Mouse (Mus musculus): ENCODE data around the gene Fbxo28. TPM values are rescaled to one million over a fixed set of nuclear protein-coding genes. Genes with fewer than 3 reads are reported as not detected.

Fbxo28 gene
- polyA plus RNA-seq, 1 experiment, result 31.0 TPM

- Histone ChIP-seq H3K4me1 (ENCODE audit: control insufficient read depth, insufficient read depth, low read length) (peaks cover 16% of the 10 kb centered on the region), H3K27me3 (ENCODE audit: control insufficient read depth, insufficient read depth, low read length) (no peaks in the 10 kb centered on the region), H3K27ac (ENCODE audit: insufficient read depth, low read length) (no peak overlapping the region), H3K4me3 (replicated peaks; ENCODE audit: insufficient read depth, low read depth, low read length) (no peak overlapping the region)
- 92% methylated on average over 2 of the region's 2 CpGs for WGBS
- DNase-seq, result no peak
- TF ChIP-seq CTCF (IDR thresholded peaks at IDR 0.05; ENCODE audit: borderline replicate concordance, insufficient read depth, low read depth, low read length), result no peak
- TF ChIP-seq POLR2A (IDR thresholded peaks at IDR 0.05; ENCODE audit: borderline replicate concordance, insufficient read depth, low read length), result no peak
Measured at GRCm38 (mm10) chr1:182284795-182285194, 56.6 kb downstream of the Fbxo28 start.

GRCm38 (mm10) chr1:182283231-182283630, 58.2 kb downstream of the Fbxo28 start:
- no peaks in the 10 kb centered on the region for H3K27me3 ChIP-seq (ENCODE audit: control insufficient read depth, insufficient read depth, low read length)
- WGBS, result 36% methylated on average over 7 of the region's 7 CpGs
- TF ChIP-seq POLR2A (IDR thresholded peaks at IDR 0.05; ENCODE audit: borderline replicate concordance, insufficient read depth, low read length) (no peak), CTCF (IDR thresholded peaks at IDR 0.05; ENCODE audit: borderline replicate concordance, insufficient read depth, low read depth, low read length) (no peak)
- peak overlapping the region; percentile 68 for H3K4me3 ChIP-seq (replicated peaks; ENCODE audit: insufficient read depth, low read depth, low read length)
- no peak overlapping the region for H3K27ac ChIP-seq (ENCODE audit: insufficient read depth, low read length)
- H3K4me1 ChIP-seq (ENCODE audit: control insufficient read depth, insufficient read depth, low read length), result peaks cover 16% of the 10 kb centered on the region
- peak in 1 of 2 experiments; percentile 17 for DNase-seq

GRCm38 (mm10) chr1:182282091-182283075, 59.0 kb downstream of the Fbxo28 start, which contains the start of gene Degs1:
TSS of gene Degs1 (minus strand) at chr1:182282804.
- Histone ChIP-seq H3K27ac (ENCODE audit: insufficient read depth, low read length) (peak within 1 kb of the TSS; percentile 67), H3K4me3 (replicated peaks; ENCODE audit: insufficient read depth, low read depth, low read length) (peak within 1 kb of the TSS; percentile 68), H3K4me1 (ENCODE audit: control insufficient read depth, insufficient read depth, low read length) (peaks cover 16% of the 10 kb centered on the region), H3K27me3 (ENCODE audit: control insufficient read depth, insufficient read depth, low read length) (no peaks in the 10 kb centered on the region)
- WGBS, result under 1% methylated on average over 94 of the region's 94 CpGs
- DNase-seq, result peak; percentile 93 to 96
- TF ChIP-seq POLR2A (IDR thresholded peaks at IDR 0.05; ENCODE audit: borderline replicate concordance, insufficient read depth, low read length) (peak; percentile 87), CTCF (IDR thresholded peaks at IDR 0.05; ENCODE audit: borderline replicate concordance, insufficient read depth, low read depth, low read length) (no peak)

GRCm38 (mm10) chr1:182281251-182281711, 60.1 kb downstream of the Fbxo28 start:
- no peak for DNase-seq
- no peaks in the 10 kb centered on the region for H3K27me3 ChIP-seq (ENCODE audit: control insufficient read depth, insufficient read depth, low read length)
- TF ChIP-seq CTCF (IDR thresholded peaks at IDR 0.05; ENCODE audit: borderline replicate concordance, insufficient read depth, low read depth, low read length), result no peak
- TF ChIP-seq POLR2A (IDR thresholded peaks at IDR 0.05; ENCODE audit: borderline replicate concordance, insufficient read depth, low read length), result no peak
- peaks cover 16% of the 10 kb centered on the region for H3K4me1 ChIP-seq (ENCODE audit: control insufficient read depth, insufficient read depth, low read length)
- 52% methylated on average over 9 of the region's 9 CpGs for WGBS
- peak overlapping the region; percentile 12 for H3K4me3 ChIP-seq (replicated peaks; ENCODE audit: insufficient read depth, low read depth, low read length)
- no peak overlapping the region for H3K27ac ChIP-seq (ENCODE audit: insufficient read depth, low read length)

GRCm38 (mm10) chr1:182280577-182280976, 60.9 kb downstream of the Fbxo28 start:
- Histone ChIP-seq H3K4me1 (ENCODE audit: control insufficient read depth, insufficient read depth, low read length) (peaks cover 16% of the 10 kb centered on the region), H3K27me3 (ENCODE audit: control insufficient read depth, insufficient read depth, low read length) (no peaks in the 10 kb centered on the region), H3K27ac (ENCODE audit: insufficient read depth, low read length) (no peak overlapping the region), H3K4me3 (replicated peaks; ENCODE audit: insufficient read depth, low read depth, low read length) (no peak overlapping the region)
- DNase-seq, result no peak
- TF ChIP-seq CTCF (IDR thresholded peaks at IDR 0.05; ENCODE audit: borderline replicate concordance, insufficient read depth, low read depth, low read length), result no peak
- no peak for TF ChIP-seq POLR2A (IDR thresholded peaks at IDR 0.05; ENCODE audit: borderline replicate concordance, insufficient read depth, low read length)
- 62% methylated on average over 11 of the region's 11 CpGs for WGBS

GRCm38 (mm10) chr1:182280046-182280445, 61.4 kb downstream of the Fbxo28 start:
- DNase-seq, result no peak
- H3K4me3 ChIP-seq (replicated peaks; ENCODE audit: insufficient read depth, low read depth, low read length), result no peak overlapping the region
- WGBS, result 63% methylated on average over 6 of the region's 6 CpGs
- peaks cover 16% of the 10 kb centered on the region for H3K4me1 ChIP-seq (ENCODE audit: control insufficient read depth, insufficient read depth, low read length)
- TF ChIP-seq CTCF (IDR thresholded peaks at IDR 0.05; ENCODE audit: borderline replicate concordance, insufficient read depth, low read depth, low read length) (no peak), POLR2A (IDR thresholded peaks at IDR 0.05; ENCODE audit: borderline replicate concordance, insufficient read depth, low read length) (no peak)
- H3K27me3 ChIP-seq (ENCODE audit: control insufficient read depth, insufficient read depth, low read length), result no peaks in the 10 kb centered on the region
- no peak overlapping the region for H3K27ac ChIP-seq (ENCODE audit: insufficient read depth, low read length)

- no peaks in the 10 kb centered on the region for H3K27me3 ChIP-seq (ENCODE audit: control insufficient read depth, insufficient read depth, low read length)
- H3K4me1 ChIP-seq (ENCODE audit: control insufficient read depth, insufficient read depth, low read length), result peaks cover 16% of the 10 kb centered on the region
- WGBS, result 62% methylated on average over 4 of the region's 4 CpGs
- no peak overlapping the region for H3K4me3 ChIP-seq (replicated peaks; ENCODE audit: insufficient read depth, low read depth, low read length)
- H3K27ac ChIP-seq (ENCODE audit: insufficient read depth, low read length), result no peak overlapping the region
- TF ChIP-seq POLR2A (IDR thresholded peaks at IDR 0.05; ENCODE audit: borderline replicate concordance, insufficient read depth, low read length), result no peak
- no peak for TF ChIP-seq CTCF (IDR thresholded peaks at IDR 0.05; ENCODE audit: borderline replicate concordance, insufficient read depth, low read depth, low read length)
- DNase-seq, result no peak
Measured at GRCm38 (mm10) chr1:182279436-182279835, 62.0 kb downstream of the Fbxo28 start.
